Mouse (Mus musculus): ENCODE results near the gene Bid.
"Not testable (repeated sequence)": the region's sequence is repeated elsewhere in the genome, so short reads cannot be mapped to it uniquely, and the experiment has no call there.

DNA sequence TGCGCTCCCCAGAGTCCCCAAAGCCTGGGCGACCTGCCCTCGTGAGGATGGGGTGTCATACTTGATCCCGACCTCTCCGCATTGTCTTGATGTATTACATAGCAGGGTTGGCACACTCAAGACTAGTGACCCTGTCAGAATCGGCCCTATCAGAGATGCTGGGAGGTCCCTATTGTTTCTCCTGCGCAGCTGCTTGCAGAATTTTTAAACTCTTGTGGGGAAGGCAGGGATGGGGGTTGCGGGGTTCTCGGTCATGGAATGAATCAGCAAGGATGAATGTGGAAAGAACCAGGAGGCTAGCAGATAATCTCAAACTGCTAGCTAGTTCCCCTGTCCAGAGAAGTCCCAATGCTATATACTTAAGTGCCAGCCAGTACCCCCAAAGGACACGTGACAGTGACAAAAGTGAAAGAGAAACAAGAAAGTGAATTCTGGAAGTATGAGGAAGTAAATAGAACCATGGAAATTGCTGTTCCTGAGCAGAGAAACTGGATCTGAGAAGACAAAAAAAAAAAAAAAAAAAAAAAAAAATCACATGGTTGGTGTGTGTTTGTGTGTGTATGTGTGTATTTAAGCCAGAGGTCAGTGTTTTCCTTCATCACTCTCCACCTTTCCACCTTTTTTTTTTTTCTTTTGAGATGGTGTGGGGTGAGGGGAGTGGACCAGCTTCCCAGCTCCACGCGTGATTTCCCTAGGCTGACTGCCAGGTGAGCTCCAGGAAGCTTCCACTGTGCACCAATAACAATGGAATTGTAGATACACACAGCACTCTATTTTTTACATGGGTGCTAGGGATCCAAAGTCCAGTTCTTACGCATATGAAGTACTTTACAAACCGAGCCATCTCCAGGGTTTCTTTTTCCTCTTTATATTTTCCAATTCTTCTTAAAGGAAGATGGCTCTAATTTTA lies 574 bp upstream of the Bid start:
- TF ChIP-seq FLI1 (IDR thresholded peaks at IDR 0.05; ENCODE audit: low read length); GATA1 (IDR thresholded peaks at IDR 0.05; ENCODE audit: borderline replicate concordance, low read length): not testable (repeated sequence)
